Mouse (Mus musculus) bone marrow, adult 2 months (tissue): ENCODE results near the gene Mical3.

Experiments
- CTCF ChIP-seq: fragments of 200-500 bp; IDR thresholded peaks from 2 replicates; pipeline ENCODE4 v1.5.1; 2011; ENCODE audit warnings: low read length, control low read depth; ENCODE audit not compliant: control insufficient read depth, insufficient read depth
- POLR2A ChIP-seq: fragments of 200-500 bp; IDR thresholded peaks from 2 replicates; pipeline ENCODE4 v1.6.1; 2011; ENCODE audit warnings: low read depth, mild to moderate bottlenecking, control low read depth, low read length, borderline replicate concordance; ENCODE audit not compliant: control insufficient read depth

- TF ChIP-seq POLR2A (no peak), CTCF (no peak)
Observed at GRCm38 (mm10) chr6:120940446-120941083, 190.2 kb downstream of the Mical3 start.
